Mouse (Mus musculus) c-Kit-positive CD71-negative TER-119-negative erythroid progenitor cells, embryonic 14.5 days (primary cell): ENCODE results near the gene Upk2.
"Not testable (repeated sequence)": the region's sequence is repeated elsewhere in the genome, so short reads cannot be mapped to it uniquely, and the experiment has no call there.

Experiments used
- DNase-seq: peaks from one replicate; pipeline ENCODE4 v3.0.0-alpha.2; 2013; ENCODE audit warnings: low read depth

Upk2 gene

GRCm38 (mm10) chr9:44461950-44462349 lies 7.2 kb upstream of the Upk2 start:
- DNase-seq, result no peak

DNA sequence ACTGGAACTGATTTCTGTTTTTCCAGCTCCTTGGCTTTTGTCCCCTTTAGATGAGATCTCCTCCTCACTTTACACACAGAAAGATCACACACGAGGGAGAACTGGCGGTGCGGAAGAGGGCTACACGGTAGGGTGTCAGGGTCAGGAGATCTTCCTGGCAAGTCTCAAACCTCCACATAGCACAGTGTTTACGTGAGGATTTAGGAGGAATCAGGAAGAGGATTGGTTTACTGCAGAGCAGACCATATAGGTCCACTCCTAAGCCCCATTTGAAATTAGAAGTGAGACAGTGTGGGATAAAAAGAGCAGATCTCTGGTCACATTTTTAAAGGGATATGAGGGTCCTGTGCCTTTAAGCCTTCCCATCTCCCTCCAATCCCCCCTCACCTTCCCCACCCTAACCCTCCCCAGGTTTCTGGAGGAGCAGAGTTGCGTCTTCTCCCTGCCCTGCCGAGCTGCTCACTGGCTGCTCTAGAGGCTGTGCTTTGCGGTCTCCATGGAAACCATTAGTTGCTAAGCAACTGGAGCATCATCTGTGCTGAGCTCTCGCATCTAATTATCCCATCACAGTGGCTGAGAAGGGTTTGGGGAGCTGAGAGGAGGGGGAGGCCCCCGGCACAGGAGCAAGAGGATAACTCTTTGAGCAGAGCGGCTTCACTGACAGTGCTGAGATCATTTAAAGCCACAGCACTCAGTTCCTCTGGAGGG lies 2.4 kb upstream of the Upk2 start:
- DNase-seq, result no peak

GRCm38 (mm10) chr9:44454132-44454890 lies 465 bp downstream of the Upk2 start:
- DNase-seq, result peak; percentile 79

DNA sequence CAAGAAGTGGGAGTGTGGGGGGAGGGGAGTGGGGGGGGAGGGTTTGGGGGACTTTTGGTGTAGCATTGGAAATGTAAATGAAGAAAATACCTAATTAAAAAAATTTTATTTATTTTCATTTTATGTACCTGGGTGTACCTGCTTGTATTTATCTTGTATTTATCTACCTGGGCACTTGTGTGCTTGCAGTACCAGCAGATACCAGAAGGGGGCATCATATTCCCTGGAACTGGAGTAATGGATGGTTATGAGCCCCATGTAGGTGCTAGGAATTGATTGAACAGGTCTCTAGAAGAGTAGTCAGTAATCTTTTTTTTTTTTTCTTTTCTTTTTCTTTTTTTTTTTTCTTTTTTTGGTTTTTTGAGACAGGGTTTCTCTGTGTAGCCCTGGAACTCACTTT lies 4.4 kb downstream of the Upk2 start:
- DNase-seq, result no peak

GRCm38 (mm10) chr9:44444402-44445025 lies 10.3 kb downstream of the Upk2 start:
- DNase-seq, result not testable (repeated sequence)

DNA sequence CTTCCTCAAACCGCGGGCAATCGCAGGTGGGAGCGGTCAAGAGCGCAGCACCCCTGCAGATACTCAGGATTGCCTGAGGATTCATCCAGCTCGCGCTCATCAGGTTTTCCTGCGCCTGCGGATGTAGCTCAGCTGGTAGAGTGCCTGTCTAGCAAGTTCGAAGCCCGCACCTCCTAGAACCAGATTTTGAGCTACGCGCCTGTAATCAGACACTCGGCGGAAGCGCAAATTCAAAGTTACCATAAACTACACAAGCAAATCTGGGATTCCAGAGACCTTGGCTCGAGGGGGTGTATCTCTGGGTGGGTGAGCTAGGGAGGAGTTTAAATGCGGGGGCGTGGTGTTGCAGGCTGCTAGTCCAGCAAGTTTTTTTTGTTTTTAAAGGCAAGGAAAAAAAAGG lies 13.8 kb downstream of the Upk2 start, which contains the start of gene Foxr1:
Foxr1 (minus strand) TSS at position 176 of the 400 bp plus-strand sequence.
- no peak for DNase-seq

DNA sequence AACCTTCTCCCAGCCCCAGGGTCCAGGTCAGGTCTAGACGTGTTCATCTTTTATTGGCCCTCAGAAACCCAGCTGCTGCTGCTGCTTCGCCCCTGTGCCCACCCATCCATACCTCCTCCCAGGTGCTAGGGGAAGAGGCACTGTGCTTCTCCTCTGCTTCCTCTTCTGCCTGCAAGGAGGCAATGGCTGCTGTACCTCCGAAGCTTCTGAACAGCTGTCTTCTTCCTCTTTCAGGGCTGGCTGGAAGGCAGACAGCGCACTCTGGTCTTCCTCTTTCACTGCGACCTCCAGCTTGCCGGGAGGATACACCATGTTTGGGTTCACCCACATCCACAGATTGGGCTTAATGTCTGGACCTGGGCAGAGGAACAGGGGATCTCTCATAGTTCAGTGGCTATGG lies 19.0 kb downstream of the Upk2 start:
- DNase-seq, result peak; percentile 51

DNA sequence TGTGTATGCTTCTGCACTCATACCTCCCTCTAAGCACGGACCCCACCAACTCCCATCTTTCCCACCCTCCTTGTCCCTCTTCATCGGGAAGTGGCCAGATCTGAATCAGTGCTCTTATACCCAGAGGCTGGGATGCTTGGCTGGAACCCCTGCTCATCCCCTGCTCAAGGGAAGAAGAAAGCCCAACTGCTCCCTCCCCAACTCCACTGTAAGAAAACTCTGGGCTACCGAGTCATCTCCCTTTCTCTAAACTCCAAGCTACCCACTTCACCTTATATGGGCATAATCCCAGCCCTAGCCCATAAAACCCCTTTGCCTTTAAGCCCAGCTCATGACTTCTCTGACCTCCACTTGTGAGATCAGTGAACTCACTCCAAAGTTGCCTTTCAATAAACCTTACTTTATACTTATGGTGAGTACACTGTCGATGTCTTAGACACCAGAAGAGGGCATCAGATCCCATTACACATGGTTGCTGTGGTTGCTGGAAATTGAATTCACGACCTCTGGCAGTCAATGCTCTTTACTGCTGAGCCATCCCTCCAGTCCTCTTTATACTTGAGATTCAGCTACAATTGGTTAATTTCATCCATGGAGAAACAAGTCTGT lies 22.1 kb downstream of the Upk2 start:
- DNase-seq, result no peak

- no peak for DNase-seq
These were observed 31.2 kb downstream of the Upk2 start for GRCm38 (mm10) chr9:44423576-44423975.

DNA sequence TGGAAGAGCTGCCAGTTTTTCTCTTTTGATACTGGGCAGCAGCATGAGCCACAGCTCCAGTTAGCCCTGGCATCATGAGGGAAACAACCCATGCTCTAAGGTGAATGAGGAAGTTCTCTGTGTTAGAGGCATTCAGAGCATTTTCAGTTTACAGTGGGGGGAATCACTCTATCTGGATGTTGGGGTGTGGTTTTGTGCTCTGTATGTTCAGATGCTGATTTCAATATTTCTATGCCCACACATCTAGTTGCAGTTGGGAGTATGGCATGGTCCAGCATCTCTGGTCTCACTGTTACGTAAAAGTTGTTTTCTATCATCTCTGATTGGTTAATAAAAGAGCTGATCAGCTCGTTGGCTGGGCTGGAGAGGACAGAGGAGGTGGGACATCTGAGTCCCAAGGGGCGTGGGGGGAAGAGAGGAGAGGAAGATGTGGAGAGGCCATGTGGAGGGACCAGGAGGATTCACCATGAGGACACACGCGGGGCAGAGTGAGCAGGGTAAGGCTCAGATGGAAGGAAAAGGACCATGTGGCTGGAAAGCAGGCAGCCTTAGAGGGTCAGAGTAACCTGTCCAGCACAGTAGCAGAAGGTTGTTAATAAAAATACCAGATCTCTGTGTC lies 34.4 kb downstream of the Upk2 start:
- no peak for DNase-seq

- DNase-seq, result not testable (repeated sequence)
These were observed 35.0 kb downstream of the Upk2 start for GRCm38 (mm10) chr9:44419730-44420129.

GRCm38 (mm10) chr9:44418519-44419385 lies 36.0 kb downstream of the Upk2 start, which contains the start of gene Ccdc84:
TSS of gene Ccdc84 (minus strand) at chr9:44418569.
- no peak for DNase-seq

DNA sequence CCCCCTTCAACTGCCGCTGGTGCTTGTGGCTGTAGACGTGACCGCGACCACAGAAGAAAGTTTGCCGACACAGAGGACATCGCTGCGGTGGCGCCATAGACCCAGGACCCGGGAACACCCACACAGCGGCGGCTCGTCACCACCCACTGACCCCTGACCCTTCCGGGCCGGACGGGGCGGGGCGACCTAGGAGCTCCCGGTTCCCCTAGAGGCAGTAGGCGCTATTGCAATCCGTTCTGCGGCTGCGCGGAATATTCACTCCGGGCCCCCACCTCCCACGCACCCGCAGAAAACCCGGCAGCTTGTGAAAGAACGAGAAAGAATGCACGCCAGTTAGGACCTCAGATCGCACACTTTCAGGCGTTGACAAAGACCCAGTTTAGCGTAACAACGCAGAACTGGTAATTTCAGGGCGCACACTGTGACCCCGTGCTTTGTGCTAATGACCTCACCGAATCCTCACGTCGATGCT lies 36.8 kb downstream of the Upk2 start:
- DNase-seq, result peak; percentile 91

- no peak for DNase-seq
These were observed 37.5 kb downstream of the Upk2 start for GRCm38 (mm10) chr9:44417156-44417891.

DNA sequence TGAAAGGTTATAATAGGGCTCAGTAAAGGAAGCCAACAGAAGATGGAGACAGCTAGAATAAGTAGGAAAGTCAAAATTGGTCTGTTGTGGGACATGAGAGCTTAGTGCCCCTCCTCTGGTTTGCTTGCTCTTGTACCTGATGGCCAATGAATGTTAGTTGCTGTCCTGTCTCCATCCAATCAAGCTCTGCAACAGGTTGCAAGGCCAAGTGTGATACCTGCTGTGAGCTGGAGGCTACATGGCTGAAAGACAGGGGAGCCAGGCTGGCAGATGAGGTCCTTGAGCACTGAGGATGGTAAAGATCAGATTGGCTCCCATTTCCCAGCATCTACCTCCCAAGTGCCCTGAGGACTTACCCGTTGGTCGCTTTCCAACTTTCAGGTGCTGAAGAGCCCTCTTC lies 42.0 kb downstream of the Upk2 start:
- DNase-seq, result no peak

DNA sequence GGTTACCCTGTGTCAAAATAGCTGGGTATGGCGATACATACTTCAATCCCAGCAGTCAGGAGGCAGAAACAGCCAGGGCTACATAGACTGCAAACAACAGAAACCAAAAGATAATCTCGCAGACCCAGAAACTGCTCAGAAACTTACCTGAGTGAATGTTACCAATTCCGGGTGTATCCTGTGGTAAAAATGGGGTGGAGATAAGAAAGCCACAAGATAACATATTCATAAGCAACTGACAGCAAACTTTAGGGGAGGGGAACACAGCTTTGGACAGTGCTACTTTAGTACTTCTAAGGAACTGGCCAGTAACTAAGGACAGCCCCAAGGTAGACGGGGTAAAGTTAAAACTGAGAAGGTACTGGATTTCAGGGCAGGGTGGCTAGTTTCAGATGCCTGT lies 42.5 kb downstream of the Upk2 start:
- no peak for DNase-seq

GRCm38 (mm10) chr9:44411601-44412130 lies 43.1 kb downstream of the Upk2 start:
- DNase-seq, result no peak

- no peak for DNase-seq
These were observed 44.0 kb downstream of the Upk2 start for GRCm38 (mm10) chr9:44410647-44411336.

GRCm38 (mm10) chr9:44408693-44409092 lies 46.1 kb downstream of the Upk2 start:
- DNase-seq, result not testable (repeated sequence)
